Mouse (Mus musculus) adrenal gland, adult 8-10 months (tissue): ENCODE measurements around the gene Pyroxd1. TPM values are rescaled to one million over a fixed set of nuclear protein-coding genes. Genes with fewer than 3 reads are reported as not detected.

Source experiments
- DNase-seq: peaks from one replicate; pipeline ENCODE4 v3.0.0; 2022
- total RNA-seq, 4 experiments: library from RNA; stranded (reverse); gene quantifications; 2 replicates each; pipeline ENCODE4 v1.2.4; 2022

Pyroxd1 gene
- total RNA-seq, 4 experiments from 2014 or later: 13.0 to 18.0 (median 14.1) TPM

DNA sequence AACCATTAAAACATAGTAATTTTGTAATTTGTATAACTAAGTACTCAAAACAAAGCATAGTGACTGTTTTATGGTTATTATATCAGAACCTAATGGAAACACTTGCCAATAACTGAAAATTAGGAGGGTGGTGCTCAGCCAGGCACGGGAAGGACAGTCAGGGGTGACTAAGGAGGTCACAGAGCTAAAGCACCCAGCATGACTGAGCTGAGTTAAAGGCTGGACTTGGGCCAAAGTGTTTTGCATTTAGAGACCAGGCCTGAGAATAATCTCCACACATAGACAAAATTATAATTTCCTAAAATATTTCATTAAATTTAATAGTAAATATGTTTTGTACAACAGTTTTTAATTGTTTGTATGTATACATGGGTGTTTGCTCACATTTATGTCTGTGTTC lies 31.6 kb downstream of the Pyroxd1 start:
- DNase-seq: no peak

DNA sequence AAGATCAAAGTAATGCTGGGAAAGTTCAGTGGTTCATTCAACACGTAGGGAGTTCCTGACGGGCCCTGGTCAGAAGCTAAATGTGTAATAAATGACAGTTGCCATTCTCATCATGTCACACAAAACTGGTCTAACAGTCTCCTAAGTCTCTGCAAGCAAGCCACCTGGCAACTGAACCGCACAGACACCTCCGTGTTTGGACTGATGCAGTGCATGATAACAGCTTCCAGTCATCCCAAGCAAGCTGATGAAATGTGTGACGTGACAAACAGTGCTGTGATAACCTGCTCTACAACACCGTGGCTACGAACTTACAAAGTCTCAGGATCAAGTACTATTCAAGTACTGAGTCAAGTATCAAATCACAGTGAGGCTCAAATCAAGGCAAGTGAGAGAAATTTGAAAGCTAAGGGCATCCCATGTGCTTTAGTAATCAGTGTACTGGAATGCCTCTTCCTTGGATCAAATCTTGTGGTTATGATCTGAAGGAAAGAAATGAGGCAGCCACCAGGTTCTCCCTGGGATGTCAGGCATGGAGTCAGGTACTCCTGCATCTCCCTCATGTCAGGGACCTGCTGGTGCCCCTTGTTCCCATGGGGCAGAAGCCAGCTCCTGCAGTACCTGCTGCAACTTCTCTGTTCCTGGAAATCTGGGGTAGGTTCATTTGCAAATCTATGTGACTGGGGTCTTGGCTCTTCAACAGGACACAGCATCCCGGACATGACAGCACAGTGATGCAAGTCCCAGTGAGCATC lies 33.3 kb downstream of the Pyroxd1 start:
- no peak for DNase-seq

DNA sequence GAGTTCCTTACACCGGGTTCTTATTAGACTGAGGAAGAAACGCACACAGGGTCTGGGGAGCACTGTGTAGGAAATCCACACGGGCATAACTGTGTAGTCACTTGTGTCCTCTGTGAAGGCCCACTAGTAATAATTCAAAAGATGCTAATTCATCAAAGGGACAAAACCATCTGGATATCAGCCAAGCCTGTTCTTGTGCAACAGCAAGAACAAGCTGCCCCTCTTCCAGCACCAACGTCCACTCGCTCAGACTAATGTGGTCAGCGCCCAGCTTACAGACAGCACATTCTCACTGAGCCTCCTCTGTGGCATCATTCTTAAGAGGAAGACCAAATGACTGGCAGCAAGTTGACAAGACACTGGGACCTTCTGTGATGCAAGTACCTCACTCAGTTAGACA lies 34.5 kb downstream of the Pyroxd1 start:
- no peak for DNase-seq

DNA sequence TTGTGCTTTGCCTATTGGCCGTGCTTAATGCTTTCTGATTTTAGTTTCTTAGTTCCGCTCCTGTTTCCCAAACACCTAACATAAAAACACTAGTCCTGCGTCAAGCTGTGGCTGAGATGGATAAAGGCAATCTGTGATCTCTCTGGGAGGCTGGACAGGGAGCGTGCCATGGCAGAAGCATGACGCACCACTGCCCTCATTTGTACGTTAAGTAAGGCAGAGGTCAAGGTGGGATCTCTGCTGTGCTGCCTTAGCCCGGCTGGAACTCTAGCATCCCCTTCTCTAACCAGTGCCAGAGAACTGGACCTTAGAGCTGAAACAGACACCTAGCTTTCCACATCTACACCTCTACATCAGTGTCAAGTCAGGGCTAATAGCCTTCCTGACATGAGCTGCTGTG lies 36.2 kb downstream of the Pyroxd1 start:
- no peak for DNase-seq

DNA sequence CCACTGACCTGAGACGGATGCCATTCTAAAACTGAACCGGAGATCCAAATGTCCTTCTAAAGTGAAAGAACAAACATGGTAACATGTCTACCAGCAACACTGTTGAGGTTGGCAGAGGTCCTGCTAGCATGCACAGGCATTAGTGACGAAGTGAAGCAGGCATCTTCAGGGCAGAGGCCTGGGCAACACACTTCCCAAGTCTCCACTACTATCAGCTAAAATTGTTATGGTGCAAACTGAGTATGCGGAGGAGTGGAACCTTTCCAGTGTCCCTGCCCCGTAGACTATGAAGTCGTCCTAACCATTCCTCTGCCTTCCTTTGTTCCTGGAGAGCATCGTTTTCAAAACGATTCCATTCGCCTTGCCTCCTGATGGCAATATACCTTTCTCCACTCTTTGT lies 39.1 kb downstream of the Pyroxd1 start:
- DNase-seq: no peak

DNA sequence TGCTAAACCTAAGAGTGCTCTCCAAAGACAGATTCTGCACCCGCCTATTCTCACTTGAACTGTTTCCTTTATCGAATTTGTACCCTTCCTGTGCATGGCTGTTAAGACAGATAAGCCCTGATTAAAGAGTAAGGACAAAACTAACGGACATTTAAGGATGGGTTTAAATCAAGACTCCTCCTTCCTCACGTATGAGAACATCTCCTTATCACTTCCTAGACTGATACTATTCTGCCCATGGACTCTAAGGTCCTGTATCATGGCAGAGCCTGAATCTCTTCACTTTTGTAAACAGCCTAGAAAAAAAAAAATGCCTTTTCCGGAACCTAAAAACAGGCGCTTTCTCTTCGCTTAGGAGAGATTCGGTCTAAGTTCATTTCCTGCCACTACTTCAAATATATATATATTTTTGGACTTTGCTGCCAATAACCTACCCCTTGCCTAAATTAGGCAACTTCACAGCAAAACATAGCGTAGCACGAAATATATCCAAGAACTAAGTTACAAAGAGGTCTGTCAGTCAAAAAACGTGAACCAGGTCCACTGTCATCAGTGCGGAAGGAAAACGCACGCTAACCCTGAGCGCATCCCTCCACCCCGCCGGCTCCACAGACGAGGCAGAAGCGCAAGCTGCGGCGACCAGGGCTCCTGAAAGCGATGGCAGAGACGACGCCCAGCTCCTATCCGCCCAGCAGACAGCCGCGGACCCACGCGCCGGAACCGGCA lies 41.0 kb downstream of the Pyroxd1 start:
- DNase-seq: no peak

DNA sequence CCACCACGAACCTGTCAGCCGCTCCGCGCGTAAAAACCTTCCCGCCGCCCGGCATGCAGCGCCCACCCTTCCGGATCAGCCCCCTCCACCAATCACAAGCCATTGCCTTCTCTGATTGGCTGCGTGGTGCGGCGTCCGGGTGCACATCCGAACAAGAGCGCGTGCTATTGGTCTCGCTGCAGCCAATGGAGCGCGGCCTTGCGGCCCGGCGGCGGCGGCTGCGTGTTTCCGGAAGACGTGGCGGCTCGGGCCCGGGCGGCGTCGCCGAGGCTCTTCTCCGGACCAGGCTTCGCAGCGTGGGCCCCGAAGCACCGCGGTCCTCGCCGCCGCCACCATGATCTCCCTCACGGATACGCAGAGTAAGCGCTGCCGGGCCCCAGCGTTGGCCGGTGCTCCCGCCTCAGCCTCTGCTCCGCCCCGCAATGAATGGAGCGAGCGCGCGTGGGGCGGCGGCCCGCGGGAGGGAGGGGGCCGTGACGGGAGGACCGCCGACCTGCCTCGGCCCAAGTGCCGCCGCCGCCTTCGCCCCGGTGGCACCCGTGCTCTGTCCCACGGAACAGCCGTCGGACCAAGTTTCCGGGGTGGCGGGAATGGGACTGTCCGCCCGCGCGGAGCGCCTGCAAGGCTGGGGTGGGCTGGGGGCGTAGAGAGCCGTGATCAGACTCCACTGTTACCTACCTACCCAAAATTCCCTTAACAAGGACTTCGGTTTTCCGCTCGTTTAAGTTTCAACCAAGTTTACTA lies 41.7 kb downstream of the Pyroxd1 start, which contains the start of the genes Recql and Golt1b:
Gene Recql, minus strand, starts transcription at position 77 of the 744 bp plus-strand sequence.
Gene Golt1b, plus strand, starts transcription at position 211 of the 744 bp plus-strand sequence.
- peak; percentile 98 for DNase-seq

DNA sequence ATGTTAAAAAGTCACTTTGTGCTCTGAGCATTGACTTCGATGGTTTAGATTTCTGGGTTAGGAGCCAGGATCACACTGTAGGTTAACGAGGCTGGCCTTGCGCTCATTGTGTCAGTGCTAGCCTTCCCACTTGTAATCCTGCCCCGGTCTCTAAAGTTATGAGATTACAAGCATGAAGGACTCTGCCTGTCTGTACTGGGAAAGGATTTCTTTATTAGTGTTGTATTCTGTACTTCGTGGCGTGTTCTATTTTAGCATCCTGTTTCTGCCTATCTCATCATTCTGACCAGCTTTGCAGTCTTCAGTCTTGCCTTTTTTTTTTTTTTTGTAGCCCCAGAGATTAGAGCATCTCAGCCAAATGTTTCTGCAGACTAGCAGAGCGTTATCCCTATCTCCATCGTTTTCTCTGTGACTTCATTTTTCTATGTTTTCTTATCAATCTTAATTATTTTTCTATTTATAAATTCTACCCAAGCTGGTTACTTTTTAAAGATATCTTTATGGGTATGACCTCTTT lies 42.4 kb downstream of the Pyroxd1 start:
- DNase-seq: no peak

DNA sequence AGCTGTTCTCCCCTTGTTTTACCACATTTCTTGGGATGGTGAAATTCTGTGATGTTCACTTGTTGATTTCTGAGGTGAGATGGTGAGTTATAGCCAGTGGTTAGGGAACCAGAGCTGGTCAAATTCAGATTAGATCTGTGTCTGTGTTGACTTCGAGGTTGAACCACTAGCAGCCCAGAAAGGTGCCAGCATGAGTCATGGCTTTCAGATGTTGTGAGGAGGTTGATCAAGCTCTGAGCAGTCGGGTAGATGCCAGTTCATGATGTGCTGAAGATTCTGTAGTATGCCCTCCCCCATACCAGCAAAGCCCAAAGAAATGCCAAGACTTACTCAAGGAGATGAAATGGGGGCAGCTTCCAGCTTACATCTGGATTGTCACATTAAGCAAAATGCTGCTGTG lies 43.6 kb downstream of the Pyroxd1 start:
- no peak for DNase-seq

DNA sequence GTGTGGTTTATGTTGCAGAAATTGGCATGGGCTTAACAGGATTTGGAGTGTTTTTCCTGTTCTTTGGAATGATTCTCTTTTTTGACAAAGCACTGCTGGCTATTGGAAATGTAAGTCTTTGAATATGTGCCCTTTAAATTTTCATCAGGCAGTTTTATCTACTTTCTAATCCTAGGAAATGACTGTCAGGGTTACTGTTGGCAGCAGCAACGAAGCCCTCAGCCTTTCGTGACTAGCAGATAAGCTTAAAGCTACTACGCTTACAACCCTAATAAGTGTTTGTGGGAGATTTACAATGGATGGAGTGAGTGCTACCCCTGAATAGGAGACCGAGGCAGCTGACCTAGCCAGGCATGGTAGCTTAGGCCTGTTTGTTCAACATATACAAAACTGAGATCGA lies 46.9 kb downstream of the Pyroxd1 start:
- no peak for DNase-seq

DNA sequence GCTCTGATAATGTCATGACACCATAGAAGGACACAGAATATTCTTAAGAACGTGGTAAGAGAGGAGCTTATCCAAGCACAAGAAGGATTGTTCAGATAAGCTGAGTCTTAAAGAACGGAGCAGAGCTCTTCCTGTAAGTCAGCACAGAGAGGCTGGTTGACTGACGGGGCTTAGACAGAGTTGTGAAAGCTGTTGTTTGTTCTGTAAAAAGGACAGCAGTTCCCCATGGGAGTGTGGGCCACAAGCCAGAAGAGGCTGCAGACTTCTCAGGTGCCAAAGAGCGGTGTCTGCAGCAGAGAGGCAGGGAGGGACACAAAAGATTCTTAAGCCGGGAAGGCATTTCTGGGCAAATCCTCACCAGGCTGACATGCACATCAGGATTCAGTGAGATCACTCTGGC lies 49.2 kb downstream of the Pyroxd1 start:
- DNase-seq: no peak

DNA sequence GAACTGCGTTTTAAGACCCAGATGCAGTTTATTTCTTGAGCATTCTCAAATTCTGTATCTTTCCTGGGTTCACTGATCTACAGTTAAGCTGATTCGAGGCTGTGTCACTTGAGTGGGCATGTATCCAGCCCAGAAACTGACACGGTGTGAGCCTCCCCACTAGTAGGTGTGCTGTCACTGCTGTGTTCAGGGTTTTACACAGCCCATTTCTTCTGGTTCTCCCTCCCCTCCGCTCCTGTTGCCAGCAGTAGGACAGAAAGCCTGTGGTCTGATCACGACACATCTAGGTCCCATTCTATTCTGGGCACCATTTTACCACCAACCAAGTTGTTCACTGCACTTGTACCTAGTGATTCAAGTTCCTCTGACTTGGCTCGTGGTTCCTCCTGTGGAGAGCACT lies 50.3 kb downstream of the Pyroxd1 start:
- DNase-seq: no peak

DNA sequence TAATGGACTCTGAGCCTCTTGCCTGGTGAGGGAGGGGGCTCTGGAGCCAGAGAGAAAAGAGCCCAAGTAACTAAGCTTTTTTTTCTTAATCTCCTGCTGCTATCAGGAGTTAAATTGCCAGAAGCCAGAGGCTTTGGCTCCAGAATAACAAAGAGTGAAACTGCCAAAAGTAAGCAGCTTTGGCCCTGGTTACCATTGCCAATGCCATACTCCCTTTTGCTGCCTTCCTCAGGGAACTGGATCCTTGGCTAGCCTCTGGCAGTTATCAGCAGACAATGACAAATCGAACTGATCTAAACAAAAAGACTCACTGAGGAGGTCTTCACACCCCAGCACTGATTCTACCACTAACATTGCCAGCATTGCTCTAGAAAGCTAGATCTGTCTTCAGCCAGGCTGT lies 65.7 kb downstream of the Pyroxd1 start:
- DNase-seq: no peak

Other genes starting within 250 kb of the Pyroxd1 start
- gene Slco1a6, start 137.1 kb upstream of the Pyroxd1 start, total RNA-seq: under 1 TPM in 1 of 4 experiments, not detected in 3; 0.75 TPM
- not detected for gene Iapp, start 47.2 kb upstream of the Pyroxd1 start, total RNA-seq
- gene Slco1a5, start 22.7 kb upstream of the Pyroxd1 start, total RNA-seq: not detected
- gene Recql, start 41.4 kb downstream of the Pyroxd1 start, total RNA-seq: 10 to 100 TPM; 13.4 to 26.5 (median 19.8) TPM
- 10 to 100 TPM; 27.6 to 34.6 (median 32.3) TPM for gene Golt1b, start 41.6 kb downstream of the Pyroxd1 start, total RNA-seq
- gene Spx, start 67.8 kb downstream of the Pyroxd1 start, total RNA-seq: 1 to 10 TPM in 1 of 4 experiments, under 1 TPM in 3; 0.38 to 1.7 (median 0.81) TPM
- gene Gys2, start 127.5 kb downstream of the Pyroxd1 start, total RNA-seq: 10 to 100 TPM in 1 of 4 experiments, 1 to 10 TPM in 3; 1.4 to 10.7 (median 5.0) TPM
- gene Ldhb, start 162.3 kb downstream of the Pyroxd1 start, total RNA-seq: 100 to 1,000 TPM; 147 to 183 (median 159) TPM
- 10 to 100 TPM in 2 of 4 experiments, 1 to 10 TPM in 2; 8.3 to 11.8 (median 10.1) TPM for gene Kcnj8, start 226.0 kb downstream of the Pyroxd1 start, total RNA-seq